Mouse (Mus musculus) ES-E14 (cell line): ENCODE data around the gene Ldlrad3.

Source experiments
- CHD2 ChIP-seq: IDR thresholded peaks from 2 replicates; pipeline ENCODE4 v1.6.1; 2014; ENCODE audit warnings: mild to moderate bottlenecking, low read depth, low read length, inconsistent platforms
- MAFK ChIP-seq: IDR thresholded peaks from 2 replicates; pipeline ENCODE4 v1.6.1; 2014; ENCODE audit warnings: mild to moderate bottlenecking, low read depth, low read length, inconsistent platforms; ENCODE audit not compliant: insufficient read depth
- ZC3H11A ChIP-seq: IDR thresholded peaks from 2 replicates; pipeline ENCODE4 v1.6.1; 2012; ENCODE audit warnings: low read depth, mild to moderate bottlenecking, inconsistent platforms, low read length, borderline replicate concordance

- TF ChIP-seq CHD2: no peak
- TF ChIP-seq MAFK: no peak
- no peak for TF ChIP-seq ZC3H11A
These were observed 29.2 kb downstream of the Ldlrad3 start for GRCm38 (mm10) chr2:102157010-102157409.
